Mouse (Mus musculus) cerebellum, adult 2 months (tissue): ENCODE data around the gene Mog. TPM values are rescaled to one million over a fixed set of nuclear protein-coding genes. Genes with fewer than 3 reads are reported as not detected.

Source experiments
- DNase-seq, 2 experiments: peaks; one replicate each; pipeline ENCODE4 v3.0.0; 2021
- H3K27ac ChIP-seq: fragments of 200-500 bp; 2 replicates; pipeline ENCODE4 v1.5.1; 2012; ENCODE audit warnings: low read length, control low read depth, inconsistent platforms; ENCODE audit not compliant: insufficient read depth
- H3K27me3 ChIP-seq: fragments of 200-500 bp; 2 replicates; pipeline ENCODE4 v1.6.1; 2012; ENCODE audit warnings: inconsistent platforms, mild to moderate bottlenecking, low read length, moderate library complexity; ENCODE audit not compliant: control insufficient read depth, insufficient read depth
- H3K4me1 ChIP-seq: fragments of 200-500 bp; 2 replicates; pipeline ENCODE4 v1.6.1; 2011; ENCODE audit warnings: low read length; ENCODE audit not compliant: control insufficient read depth, insufficient read depth
- H3K4me3 ChIP-seq: fragments of 200-500 bp; replicated peaks from 2 replicates; pipeline ENCODE3; 2011; ENCODE audit warnings: mild to moderate bottlenecking, low read depth, low read length, control low read depth; ENCODE audit not compliant: insufficient read depth
- CTCF ChIP-seq: fragments of 200-500 bp; IDR thresholded peaks from 2 replicates; pipeline ENCODE4 v1.5.1; 2011; ENCODE audit warnings: low read depth, mild to moderate bottlenecking, control low read depth, low read length, moderate library complexity, borderline replicate concordance; ENCODE audit not compliant: insufficient read depth
- POLR2A ChIP-seq: fragments of 200-500 bp; IDR thresholded peaks from 2 replicates; pipeline ENCODE4 v1.6.1; 2011; ENCODE audit warnings: low read length, control low read depth, borderline replicate concordance; ENCODE audit not compliant: insufficient read depth
- WGBS: fragments of 180-500 bp; shearing (Covaris S2); methylation state at CpG from one replicate; pipeline ENCODE4 v1.1.7; 2018; 5-methylcytosine and 5-hydroxymethylcytosine counted together
- polyA plus RNA-seq: library from polyadenylated mRNA; depleted of rRNA; stranded (reverse); fragments of >200 nt; gene quantifications from 2 replicates; pipeline ENCODE4 v1.2.3, GENCODE M21; 2012

Mog gene
- polyA plus RNA-seq, 1 experiment = 178 TPM

DNA sequence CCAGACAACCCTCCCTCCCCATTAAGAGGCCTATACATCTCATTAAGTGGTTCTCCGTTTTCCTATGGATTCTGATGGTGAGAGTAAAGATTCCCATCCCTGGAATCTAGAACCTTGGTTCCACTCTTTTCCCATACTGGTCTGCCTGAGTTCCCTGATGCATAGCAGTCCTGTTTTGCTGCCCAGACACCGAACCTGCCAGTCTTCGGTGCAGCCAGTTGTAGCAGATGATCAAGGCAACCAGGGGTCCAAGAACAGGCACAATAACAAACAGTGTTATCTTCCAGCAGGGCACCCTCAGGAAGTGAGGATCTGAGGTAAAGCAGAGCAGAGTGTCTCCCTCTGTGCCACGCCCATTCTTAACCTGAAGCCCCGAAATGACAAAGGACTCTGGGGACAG, 11.1 kb downstream of the Mog start:
- Histone ChIP-seq H3K4me3 (no peak overlapping the region), H3K27me3 (no peaks in the 10 kb centered on the region), H3K27ac (no peak overlapping the region), H3K4me1 (no peaks in the 10 kb centered on the region)
- no peak for TF ChIP-seq POLR2A
- no peak for TF ChIP-seq CTCF
- 76% methylated on average over 5 of the region's 5 CpGs for WGBS
- no peak for DNase-seq

DNA sequence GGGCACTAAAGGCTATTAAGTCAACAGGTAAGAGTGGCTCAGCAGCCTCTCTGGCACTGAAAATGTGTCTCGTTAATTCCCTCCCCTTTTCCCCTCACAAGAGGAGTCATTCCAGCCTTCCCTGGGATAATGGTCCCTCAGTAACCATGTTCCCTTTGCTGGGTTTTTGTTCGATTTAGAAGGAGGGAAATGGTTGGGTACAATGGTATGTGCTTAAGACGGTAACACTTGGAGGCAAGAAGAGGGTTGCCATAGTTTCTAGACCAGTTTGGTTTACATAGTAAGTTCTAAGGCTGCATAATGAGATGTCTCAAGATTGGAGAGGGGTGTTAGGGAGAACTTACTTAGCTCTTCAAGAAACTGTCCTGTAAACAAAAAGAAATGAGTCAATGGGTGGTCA, 11.5 kb downstream of the Mog start:
- no peak overlapping the region for H3K27ac ChIP-seq
- no peaks in the 10 kb centered on the region for H3K27me3 ChIP-seq
- H3K4me1 ChIP-seq = no peaks in the 10 kb centered on the region
- TF ChIP-seq CTCF (no peak), POLR2A (no peak)
- no peak overlapping the region for H3K4me3 ChIP-seq
- DNase-seq = no peak
- WGBS = 82% methylated on average over 3 of the region's 3 CpGs

DNA sequence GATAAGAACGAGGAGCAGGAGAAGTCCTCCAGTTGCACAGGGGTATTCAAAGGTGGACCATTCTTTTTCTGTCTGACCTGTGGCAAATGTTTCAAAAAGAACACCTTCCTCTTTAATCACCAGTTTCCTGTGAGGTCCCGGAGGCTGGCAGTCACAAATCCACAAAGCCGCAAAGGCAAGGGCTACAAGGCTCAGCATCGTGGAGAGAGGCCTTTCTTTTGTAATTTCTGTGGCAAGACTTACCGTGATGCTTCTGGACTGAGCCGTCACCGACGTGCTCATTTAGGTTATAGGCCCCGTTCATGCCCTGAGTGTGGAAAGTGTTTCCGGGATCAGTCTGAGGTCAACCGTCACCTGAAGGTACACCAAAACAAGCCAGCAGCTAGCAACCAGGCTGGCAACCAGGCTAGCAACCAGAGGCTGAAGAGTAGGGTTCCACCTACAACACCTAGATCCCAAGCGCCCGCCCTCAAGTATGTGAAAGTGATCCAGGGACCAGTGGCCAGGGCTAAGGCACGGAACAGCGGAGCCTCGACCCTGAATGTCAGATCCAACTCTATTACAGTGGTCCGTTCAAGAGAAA, 13.6 kb downstream of the Mog start:
- no peak for DNase-seq
- WGBS = 94% methylated on average over 17 of the region's 17 CpGs
- no peaks in the 10 kb centered on the region for H3K4me1 ChIP-seq
- H3K27me3 ChIP-seq = no peaks in the 10 kb centered on the region
- H3K27ac ChIP-seq = no peak overlapping the region
- TF ChIP-seq POLR2A (no peak), CTCF (no peak)
- no peak overlapping the region for H3K4me3 ChIP-seq

DNA sequence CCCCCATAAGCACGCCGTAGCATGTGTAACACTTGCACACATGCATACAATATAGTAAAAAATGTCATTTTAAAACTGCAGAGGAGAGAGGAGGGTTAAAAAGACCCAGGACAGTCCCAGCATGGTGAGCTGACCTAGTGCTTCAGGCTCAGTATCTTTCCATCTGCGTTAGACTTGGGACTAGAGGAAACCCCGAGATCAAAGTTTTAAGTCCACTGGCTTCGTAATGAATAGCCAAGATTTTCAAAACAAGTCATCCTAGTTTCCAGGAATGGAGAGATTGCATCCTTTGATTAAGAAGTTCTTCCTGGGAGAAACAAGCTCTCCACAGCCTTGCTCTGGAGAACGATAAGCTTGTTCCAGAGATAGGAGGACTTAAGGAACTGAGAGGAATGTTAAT, 15.0 kb downstream of the Mog start:
- WGBS = 91% methylated on average over 6 of the region's 6 CpGs
- TF ChIP-seq POLR2A (no peak), CTCF (no peak)
- H3K4me3 ChIP-seq = no peak overlapping the region
- no peaks in the 10 kb centered on the region for H3K4me1 ChIP-seq
- no peaks in the 10 kb centered on the region for H3K27me3 ChIP-seq
- H3K27ac ChIP-seq = no peak overlapping the region
- no peak for DNase-seq

DNA sequence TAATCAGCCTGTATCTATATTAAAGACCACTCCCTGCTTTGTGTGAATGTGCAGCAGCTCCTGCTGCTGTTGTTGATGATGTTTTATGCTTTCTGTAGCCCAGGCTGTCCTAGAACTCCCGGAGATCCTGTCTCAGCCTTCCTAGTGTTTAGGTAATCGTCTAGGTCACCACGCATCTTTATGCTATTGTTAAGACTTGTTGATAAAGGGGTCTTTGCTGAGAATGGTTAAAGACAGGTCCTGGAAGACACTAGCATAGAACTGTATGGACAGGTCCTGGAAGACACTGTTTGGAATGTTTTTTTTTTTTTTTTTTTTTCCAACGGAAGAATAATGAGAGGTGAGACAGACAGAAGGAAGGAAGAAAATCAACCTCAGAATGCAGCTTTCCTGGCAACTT, 19.8 kb downstream of the Mog start:
- H3K4me1 ChIP-seq = no peaks in the 10 kb centered on the region
- H3K4me3 ChIP-seq = no peak overlapping the region
- no peak for TF ChIP-seq POLR2A
- no peak for TF ChIP-seq CTCF
- no peak for DNase-seq
- H3K27me3 ChIP-seq = no peaks in the 10 kb centered on the region
- WGBS = 27% methylated on average over 4 of the region's 4 CpGs
- H3K27ac ChIP-seq = no peak overlapping the region

DNA sequence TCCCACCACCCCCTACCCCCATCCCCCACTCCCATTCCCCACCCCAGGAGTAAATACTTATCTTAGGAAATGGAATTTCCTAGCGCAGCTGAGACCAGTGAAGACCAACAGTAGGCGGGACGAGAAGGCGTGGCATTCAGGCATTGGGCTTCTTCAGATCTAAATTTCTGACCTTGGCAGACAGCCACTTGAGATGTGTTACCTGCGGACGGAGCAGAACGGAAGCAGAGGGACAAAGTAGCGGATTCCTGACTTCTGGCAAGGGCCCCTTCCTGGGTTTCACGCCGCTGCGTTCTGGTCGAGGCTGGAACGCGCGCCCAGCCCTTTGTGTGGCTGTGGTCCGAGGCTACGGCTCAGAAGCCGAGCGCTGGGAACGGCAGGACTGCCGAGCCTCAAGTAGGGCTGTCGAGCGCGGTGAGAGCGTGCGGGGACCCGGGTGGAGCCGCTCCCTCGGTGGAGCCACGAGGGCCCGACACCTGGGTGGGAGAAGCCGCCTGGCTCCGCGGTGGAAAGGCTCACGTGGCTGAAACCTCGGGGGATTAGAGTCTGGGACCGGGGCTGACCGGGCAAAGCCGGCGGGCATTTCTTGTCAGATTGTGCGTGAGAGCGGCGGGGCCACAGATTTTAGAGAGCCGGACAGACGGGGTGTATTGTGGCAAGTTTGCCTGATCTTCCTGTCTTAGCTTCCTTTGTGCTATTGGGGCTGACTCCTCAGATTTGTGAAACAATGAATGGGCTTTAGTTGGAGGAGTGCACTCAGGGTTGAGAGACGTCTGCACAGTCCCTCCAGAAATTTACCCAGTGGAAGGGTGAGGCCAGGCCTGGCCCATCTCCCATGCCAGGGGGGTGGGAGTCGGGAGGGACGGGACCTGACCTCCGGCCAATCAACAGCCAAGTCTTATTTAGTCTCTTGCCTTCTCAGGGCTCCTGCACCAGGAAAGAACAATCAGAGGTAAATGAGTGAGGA, 20.6 kb downstream of the Mog start:
- TF ChIP-seq CTCF (no peak), POLR2A (no peak)
- peak; percentile 50 to 62 for DNase-seq
- H3K27ac ChIP-seq = no peak overlapping the region
- H3K27me3 ChIP-seq = no peaks in the 10 kb centered on the region
- H3K4me3 ChIP-seq = peak overlapping the region; percentile 55
- WGBS = 2% methylated on average over 49 of the region's 49 CpGs
- no peaks in the 10 kb centered on the region for H3K4me1 ChIP-seq

DNA sequence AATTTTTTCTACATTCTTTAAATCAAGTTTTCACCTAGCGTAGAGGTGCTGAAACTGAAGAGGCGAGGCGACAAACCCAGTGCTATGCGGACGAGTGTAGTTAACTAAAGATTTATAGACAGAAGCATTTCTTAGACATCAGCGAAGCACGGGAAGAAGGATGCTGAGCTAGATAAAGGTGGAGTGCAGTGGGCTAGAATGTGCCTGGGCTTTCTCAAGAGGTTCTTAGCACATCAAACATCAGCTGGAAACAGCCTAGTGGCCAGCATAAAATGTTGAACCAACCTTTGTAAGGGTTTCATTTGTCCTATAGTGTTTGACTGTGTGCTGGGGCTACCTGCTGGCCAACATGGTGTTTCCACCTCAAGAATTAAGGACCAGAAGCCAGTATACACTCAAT, 22.3 kb downstream of the Mog start, which contains the start of gene Zfp57:
Gene Zfp57, plus strand, starts transcription at position 301 of the 400 bp plus-strand sequence.
- Histone ChIP-seq H3K27me3 (no peaks in the 10 kb centered on the region), H3K4me3 (no peak within 1 kb of the TSS), H3K27ac (no peak within 1 kb of the TSS), H3K4me1 (no peaks in the 10 kb centered on the region)
- TF ChIP-seq CTCF = no peak
- DNase-seq = no peak
- WGBS = 98% methylated on average over 7 of the region's 7 CpGs

DNA sequence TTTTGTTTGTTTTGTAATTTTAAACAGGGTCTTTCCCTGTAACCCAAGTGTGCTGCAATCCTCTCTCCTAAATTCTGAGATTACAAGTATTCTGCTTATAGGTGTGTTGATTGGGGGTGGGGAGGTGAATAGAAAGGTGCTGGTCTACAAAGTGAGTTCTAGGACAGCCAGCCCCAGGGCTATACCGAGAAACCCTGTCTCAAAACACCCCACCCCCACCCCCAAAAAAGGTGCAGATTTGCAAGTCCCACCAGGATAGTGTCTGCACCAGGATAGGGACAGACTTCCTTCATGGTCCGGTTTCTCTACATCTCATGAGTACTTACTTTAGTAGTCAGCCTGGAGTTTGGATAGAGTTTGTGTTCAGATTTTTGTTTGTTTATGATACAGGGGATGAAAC, 24.7 kb downstream of the Mog start:
- DNase-seq = no peak
- Histone ChIP-seq H3K4me3 (no peak overlapping the region), H3K27me3 (no peaks in the 10 kb centered on the region), H3K4me1 (no peaks in the 10 kb centered on the region), H3K27ac (no peak overlapping the region)
- TF ChIP-seq CTCF (no peak), POLR2A (no peak)
- WGBS = 63% methylated on average over 2 of the region's 2 CpGs
